Mouse (Mus musculus) gastrocnemius, postnatal 4 days (tissue): ENCODE measurements around the gene Gm21256. TPM values are rescaled to one million over a fixed set of nuclear protein-coding genes. Genes with fewer than 3 reads are reported as not detected.
"Not testable (repeated sequence)": the region's sequence is repeated elsewhere in the genome, so short reads cannot be mapped to it uniquely, and the experiment has no call there.

Experiments
- DNase-seq, 2 experiments: peaks; one replicate each; pipeline ENCODE4 v3.0.0; 2021 to 2022; ENCODE audit warnings: low spot score in 2 of 2, mixed read lengths in 2 of 2
- long read RNA-seq, 2 experiments: library from polyadenylated mRNA; stranded (forward); transcript quantifications; one replicate each; pipeline ENCODE4 v2.0.0; 2021
- total RNA-seq, 2 experiments: library from RNA; stranded (reverse); gene quantifications; 2 replicates each; pipeline ENCODE4 v1.2.3; 2021

Gm21256 gene
- total RNA-seq = not detected
- long read RNA-seq, experiment 1 = 0 reads
- long read RNA-seq, experiment 2 = 0 reads

GRCm38 (mm10) chrY:47450660-47451059 is at the start of gene Gm21256:
Gene Gm21256 (plus strand): TSS chrY:47450960.
- not testable (repeated sequence) for DNase-seq

Other genes with a start within 250 kb of the Gm21256 start
- not detected for gene Gm21170, start 240.1 kb downstream of the Gm21256 start, total RNA-seq